Mouse (Mus musculus) kidney, embryonic 14.5 days (tissue): ENCODE data around the gene Rbks. TPM values are rescaled to one million over a fixed set of nuclear protein-coding genes. Genes with fewer than 3 reads are reported as not detected.

Experiments used
- ATAC-seq: fragments of 200-750 bp; cut with Nextera tagmentation; 2 replicates; pipeline ENCODE4 v1.8.0; 2017; ENCODE audit warnings: moderate number of reproducible peaks, mild to moderate bottlenecking, moderate TSS enrichment, moderate library complexity; ENCODE audit not compliant: low FRiP score, low TSS enrichment
- H3K27ac ChIP-seq: fragments of 300-500 bp; sonication (generic); 2 replicates; pipeline ENCODE4 v1.5.1; 2014; ENCODE audit warnings: low read depth, mild to moderate bottlenecking, low read length, moderate library complexity, mixed read lengths
- H3K27me3 ChIP-seq: fragments of 300-500 bp; sonication (generic); 2 replicates; pipeline ENCODE4 v1.6.1; 2014; ENCODE audit warnings: mild to moderate bottlenecking, low read length; ENCODE audit not compliant: control insufficient read depth, insufficient read depth
- H3K36me3 ChIP-seq: fragments of 300-500 bp; sonication (generic); 2 replicates; pipeline ENCODE4 v1.6.1; 2014; ENCODE audit warnings: low read length, mixed read lengths; ENCODE audit not compliant: control insufficient read depth, insufficient read depth
- H3K4me1 ChIP-seq: fragments of 300-500 bp; sonication (generic); 2 replicates; pipeline ENCODE4 v1.6.1; 2014; ENCODE audit warnings: low read length, mixed read lengths; ENCODE audit not compliant: control insufficient read depth, insufficient read depth
- H3K4me2 ChIP-seq: fragments of 300-500 bp; sonication (generic); replicated peaks from 2 replicates; pipeline ENCODE4 v1.6.1; 2014; ENCODE audit warnings: low read depth, mild to moderate bottlenecking, low read length
- H3K4me3 ChIP-seq: fragments of 300-500 bp; sonication (generic); 2 replicates; pipeline ENCODE4 v1.5.1; 2014; ENCODE audit warnings: mild to moderate bottlenecking, low read length
- H3K9ac ChIP-seq: fragments of 300-500 bp; sonication (generic); 2 replicates; pipeline ENCODE4 v1.6.1; 2014; ENCODE audit warnings: low read depth, mild to moderate bottlenecking, low read length, moderate library complexity
- H3K9me3 ChIP-seq: fragments of 300-500 bp; sonication (generic); 2 replicates; pipeline ENCODE4 v1.6.1; 2016; ENCODE audit warnings: low read length; ENCODE audit not compliant: control insufficient read depth
- WGBS: fragments of 180-500 bp; shearing (Covaris S2); extraction: QIAGEN DNeasy Blood & Tissue Kit; methylation state at CpG from one replicate; pipeline ENCODE4 v1.1.7; 2014; 5-methylcytosine and 5-hydroxymethylcytosine counted together
- polyA plus RNA-seq: library from polyadenylated mRNA; unstranded; fragments of >200 nt; fragmentation: Nextera tagmentation; extraction: Ambion mirVana; gene quantifications from 2 replicates; pipeline ENCODE4 v1.2.1, GENCODE M21; 2014

Gene Rbks
- polyA plus RNA-seq, 1 experiment from 2014 or later: 3.2 TPM

GRCm38 (mm10) chr5:31627117-31627516, 70.3 kb downstream of the Rbks start:
- ATAC-seq: no peak
- WGBS: 9% methylated on average over 3 of the region's 3 CpGs
- peak overlapping the region; percentile 11; the same call in 1 of the 2 replicates for H3K27ac ChIP-seq

GRCm38 (mm10) chr5:31620326-31620725, 77.1 kb downstream of the Rbks start:
- Histone ChIP-seq H3K4me2 (no peak overlapping the region), H3K27ac (no peak overlapping the region), H3K36me3 (peaks cover 45% of the 10 kb centered on the region), H3K4me1 (peaks cover under 1% of the 10 kb centered on the region; the same call in 1 of the 2 replicates), H3K9ac (no peak overlapping the region), H3K9me3 (no peaks in the 10 kb centered on the region), H3K27me3 (no peaks in the 10 kb centered on the region), H3K4me3 (no peak overlapping the region)
- WGBS: 93% methylated on average over 3 of the region's 3 CpGs
- ATAC-seq: no peak

More at GRCm38 (mm10) chr5:31627117-31627516, 70.3 kb downstream of the Rbks start:
- H3K4me2 ChIP-seq: no peak overlapping the region
- no peaks in the 10 kb centered on the region for H3K9me3 ChIP-seq
- peaks cover 4% of the 10 kb centered on the region; the same call in 1 of the 2 replicates for H3K36me3 ChIP-seq
- H3K4me3 ChIP-seq: no peak overlapping the region
- H3K9ac ChIP-seq: no peak overlapping the region
- no peaks in the 10 kb centered on the region for H3K27me3 ChIP-seq
- peaks cover 14% of the 10 kb centered on the region for H3K4me1 ChIP-seq

GRCm38 (mm10) chr5:31614339-31615025, 82.9 kb downstream of the Rbks start:
- H3K4me1 ChIP-seq: peaks cover 10% of the 10 kb centered on the region
- peak overlapping the region; percentile 81 for H3K9ac ChIP-seq
- H3K36me3 ChIP-seq: peaks cover 25% of the 10 kb centered on the region
- H3K9me3 ChIP-seq: no peaks in the 10 kb centered on the region
- no peaks in the 10 kb centered on the region for H3K27me3 ChIP-seq
- peak overlapping the region; percentile 95 for H3K27ac ChIP-seq
- no peak for ATAC-seq
- WGBS: 53% methylated on average over 6 of the region's 6 CpGs
- H3K4me2 ChIP-seq: peak overlapping the region; percentile 56
- H3K4me3 ChIP-seq: peak overlapping the region; percentile 79

GRCm38 (mm10) chr5:31613852-31614286, 83.6 kb downstream of the Rbks start:
- no peaks in the 10 kb centered on the region for H3K27me3 ChIP-seq
- H3K9me3 ChIP-seq: no peaks in the 10 kb centered on the region
- ATAC-seq: peak; percentile 90
- peak overlapping the region; percentile 56 for H3K4me2 ChIP-seq
- H3K4me3 ChIP-seq: peak overlapping the region; percentile 79
- H3K4me1 ChIP-seq: peaks cover 10% of the 10 kb centered on the region
- peak overlapping the region; percentile 95 for H3K27ac ChIP-seq
- under 1% methylated on average over 37 of the region's 37 CpGs for WGBS
- peaks cover 19% of the 10 kb centered on the region for H3K36me3 ChIP-seq
- H3K9ac ChIP-seq: peak overlapping the region; percentile 81

- Histone ChIP-seq H3K4me1 (peaks cover 10% of the 10 kb centered on the region), H3K27ac (no peak overlapping the region), H3K9ac (no peak overlapping the region), H3K4me3 (no peak overlapping the region), H3K9me3 (no peaks in the 10 kb centered on the region), H3K36me3 (peaks cover 1% of the 10 kb centered on the region; the same call in 1 of the 2 replicates), H3K27me3 (no peaks in the 10 kb centered on the region), H3K4me2 (no peak overlapping the region)
- 93% methylated on average over 1 of the region's 1 CpGs for WGBS
- ATAC-seq: no peak
These were observed 86.2 kb downstream of the Rbks start for GRCm38 (mm10) chr5:31611186-31611585.

GRCm38 (mm10) chr5:31610376-31611086, 86.9 kb downstream of the Rbks start:
- Histone ChIP-seq H3K4me2 (no peak overlapping the region), H3K9ac (no peak overlapping the region), H3K27me3 (no peaks in the 10 kb centered on the region), H3K9me3 (no peaks in the 10 kb centered on the region), H3K4me3 (no peak overlapping the region), H3K36me3 (no peaks in the 10 kb centered on the region), H3K27ac (peak overlapping the region; percentile 9; the same call in 1 of the 2 replicates), H3K4me1 (peaks cover 10% of the 10 kb centered on the region)
- WGBS: 37% methylated on average over 13 of the region's 13 CpGs
- peak; percentile 74 for ATAC-seq

- Histone ChIP-seq H3K9ac (no peak overlapping the region), H3K27ac (no peak overlapping the region), H3K4me1 (no peaks in the 10 kb centered on the region; the same call in 1 of the 2 replicates), H3K9me3 (no peaks in the 10 kb centered on the region), H3K4me3 (no peak overlapping the region), H3K27me3 (no peaks in the 10 kb centered on the region), H3K4me2 (no peak overlapping the region), H3K36me3 (no peaks in the 10 kb centered on the region)
- ATAC-seq: no peak
- WGBS: 50% methylated on average over 3 of the region's 3 CpGs
These were observed 91.3 kb downstream of the Rbks start for GRCm38 (mm10) chr5:31606151-31606550.

GRCm38 (mm10) chr5:31603766-31604165, 93.7 kb downstream of the Rbks start:
- Histone ChIP-seq H3K9me3 (no peaks in the 10 kb centered on the region), H3K4me2 (no peak overlapping the region), H3K4me1 (no peaks in the 10 kb centered on the region; the same call in 1 of the 2 replicates), H3K4me3 (no peak overlapping the region), H3K36me3 (no peaks in the 10 kb centered on the region), H3K27ac (no peak overlapping the region), H3K27me3 (no peaks in the 10 kb centered on the region), H3K9ac (no peak overlapping the region)
- no peak for ATAC-seq
- WGBS: 59% methylated on average over 6 of the region's 6 CpGs

- no peak overlapping the region for H3K27ac ChIP-seq
- no peak overlapping the region for H3K9ac ChIP-seq
- H3K27me3 ChIP-seq: no peaks in the 10 kb centered on the region
- no peak overlapping the region for H3K4me3 ChIP-seq
- H3K36me3 ChIP-seq: no peaks in the 10 kb centered on the region
- peaks cover under 1% of the 10 kb centered on the region; the same call in 1 of the 2 replicates for H3K4me1 ChIP-seq
- no peaks in the 10 kb centered on the region for H3K9me3 ChIP-seq
- 0 out of 2 replicates have a peak, but pooled peaks have one; percentile 33 for ATAC-seq
- H3K4me2 ChIP-seq: no peak overlapping the region
- WGBS: 71% methylated on average over 1 of the region's 1 CpGs
These were observed 95.0 kb downstream of the Rbks start for GRCm38 (mm10) chr5:31602377-31602776.
